Mouse (Mus musculus): ENCODE measurements around the gene D230025D16Rik. TPM values are rescaled to one million over a fixed set of nuclear protein-coding genes. Genes with fewer than 3 reads are reported as not detected.

The D230025D16Rik gene
- polyA plus RNA-seq, 1 experiment from 2014 or later: 14.8 TPM

DNA sequence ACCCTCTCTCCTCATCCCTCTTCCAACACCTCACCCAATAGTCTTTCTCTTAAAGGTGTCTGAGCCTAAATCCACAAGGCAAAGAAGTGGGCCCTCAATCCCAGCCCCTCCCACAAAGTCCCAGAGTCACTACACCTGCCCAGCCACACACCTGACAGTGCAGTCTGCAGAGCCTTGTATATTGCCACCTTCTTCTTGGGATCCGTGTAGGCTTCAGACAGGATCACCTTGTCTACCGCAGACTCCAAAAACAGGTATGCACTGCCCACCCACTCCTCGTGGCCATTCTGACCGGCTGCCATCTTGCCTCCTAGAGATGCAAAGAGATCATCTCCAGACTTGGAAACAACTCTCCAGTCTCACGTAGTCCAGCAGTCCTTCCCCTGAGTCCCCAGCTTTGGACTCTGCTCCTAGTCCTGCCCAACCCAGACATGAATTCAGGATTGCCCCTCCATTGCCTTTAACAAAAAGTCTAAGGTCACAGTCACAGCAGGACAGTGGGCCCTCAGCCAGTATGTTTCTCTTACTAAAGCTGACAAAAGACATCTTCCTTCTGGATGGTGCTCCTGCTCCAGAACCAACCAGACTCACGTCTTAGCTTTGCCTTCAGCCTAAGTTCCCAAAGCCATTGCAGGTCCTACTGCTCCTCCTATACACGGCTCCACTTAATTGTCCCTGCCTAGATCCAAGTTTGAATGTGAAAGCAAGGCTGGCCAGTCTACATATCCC lies 35.6 kb downstream of the D230025D16Rik start:
- Histone ChIP-seq H3K36me3 (ENCODE audit: control insufficient read depth, insufficient read depth) (peaks cover 6% of the 10 kb centered on the region; the same call in 1 of the 2 replicates), H3K4me3 (ENCODE audit: low read depth, low read length) (no peak overlapping the region), H3K9ac (ENCODE audit: low read depth, low read length) (no peak overlapping the region), H3K27ac (ENCODE audit: low read depth, low read length) (no peak overlapping the region), H3K27me3 (replicated peaks; ENCODE audit: control insufficient read depth, insufficient read depth, low read length) (peaks cover 10% of the 10 kb centered on the region; the same call in 1 of the 2 replicates), H3K9me3 (ENCODE audit: control insufficient read depth) (no peaks in the 10 kb centered on the region), H3K4me1 (replicated peaks; ENCODE audit: control insufficient read depth, insufficient read depth, low read length) (peaks cover 20% of the 10 kb centered on the region), H3K4me2 (replicated peaks; ENCODE audit: low read depth) (no peak overlapping the region)
- no peak for ATAC-seq
- WGBS: 79% methylated on average over 7 of the region's 7 CpGs
- TF ChIP-seq CTCF (IDR thresholded peaks at IDR 0.05; ENCODE audit: low read depth): no peak

DNA sequence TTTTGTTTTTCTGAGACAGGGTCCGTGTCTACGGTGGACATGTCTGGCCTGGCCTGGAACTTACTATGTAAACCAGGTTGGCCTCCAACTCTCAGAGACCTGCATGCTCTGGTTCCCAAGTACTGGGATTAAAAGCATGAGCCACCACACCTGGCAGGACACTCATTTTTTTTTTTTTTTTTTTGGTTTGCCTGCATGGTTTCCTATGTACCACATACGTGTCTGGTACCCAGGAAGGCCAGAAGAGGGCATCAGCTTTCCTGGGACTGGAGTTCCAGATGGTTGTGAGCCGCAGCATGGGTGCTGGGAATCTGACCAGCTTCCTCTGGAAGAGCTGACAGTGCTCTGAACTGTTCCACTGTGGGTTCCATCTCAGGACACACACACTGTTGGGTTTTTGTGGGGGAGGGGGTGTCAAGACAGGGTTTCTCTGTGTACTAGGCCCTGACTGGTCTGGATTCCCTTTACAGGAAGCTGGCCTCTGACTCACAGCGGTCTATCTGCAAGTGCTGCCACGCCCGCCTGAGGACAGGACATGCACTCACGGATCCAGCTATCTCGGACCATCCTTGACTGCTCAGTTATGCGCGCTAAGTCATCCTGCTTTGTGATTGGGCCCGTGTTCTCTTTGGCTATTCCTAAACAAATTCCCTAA lies 36.5 kb downstream of the D230025D16Rik start:
- 79% methylated on average over 12 of the region's 12 CpGs for WGBS
- no peak for ATAC-seq

DNA sequence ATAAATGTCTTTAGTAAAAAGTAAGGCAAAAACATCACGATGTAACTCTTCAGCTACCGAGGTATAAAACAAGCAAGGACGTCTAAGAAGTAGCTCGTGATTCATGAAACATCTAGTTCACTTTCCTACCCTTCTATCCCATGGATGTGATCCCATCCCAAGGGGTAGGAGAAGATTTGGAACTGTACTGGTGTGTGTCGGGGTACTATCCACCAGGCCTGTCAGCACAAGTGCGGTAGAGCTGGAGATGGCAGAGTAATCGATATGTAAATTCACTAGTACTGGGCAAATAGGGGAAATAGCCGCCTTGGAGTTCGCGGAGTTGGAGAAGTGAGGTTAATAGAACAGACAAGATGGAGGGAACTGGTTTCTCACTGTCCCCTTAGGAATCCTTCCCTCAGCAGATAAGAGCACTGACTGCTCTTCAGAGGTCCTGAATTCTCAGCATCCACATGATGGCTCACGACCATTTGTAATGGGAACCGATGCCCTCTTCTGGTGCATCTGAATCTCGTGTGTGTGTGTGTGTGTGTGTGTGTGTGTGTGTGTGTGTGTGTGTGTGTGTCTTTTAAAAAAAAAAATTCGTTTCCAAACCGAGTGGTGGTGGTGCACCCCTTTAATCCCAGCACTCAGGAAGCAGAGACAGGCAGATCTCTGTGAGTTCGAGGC lies 38.4 kb downstream of the D230025D16Rik start:
- H3K4me1 ChIP-seq (replicated peaks; ENCODE audit: control insufficient read depth, insufficient read depth, low read length): peaks cover 20% of the 10 kb centered on the region
- H3K27ac ChIP-seq (ENCODE audit: low read depth, low read length): no peak overlapping the region
- TF ChIP-seq CTCF (IDR thresholded peaks at IDR 0.05; ENCODE audit: low read depth): peak; percentile 39; the same call in 1 of the 2 replicates
- no peak overlapping the region for H3K9ac ChIP-seq (ENCODE audit: low read depth, low read length)
- no peak for ATAC-seq
- H3K4me2 ChIP-seq (replicated peaks; ENCODE audit: low read depth): peak overlapping the region; percentile 78
- H3K27me3 ChIP-seq (replicated peaks; ENCODE audit: control insufficient read depth, insufficient read depth, low read length): peaks cover 19% of the 10 kb centered on the region
- H3K9me3 ChIP-seq (ENCODE audit: control insufficient read depth): no peaks in the 10 kb centered on the region
- peak overlapping the region; percentile 73 for H3K4me3 ChIP-seq (ENCODE audit: low read depth, low read length)
- WGBS: 44% methylated on average over 16 of the region's 16 CpGs
- H3K36me3 ChIP-seq (ENCODE audit: control insufficient read depth, insufficient read depth): peaks cover 16% of the 10 kb centered on the region; the same call in 1 of the 2 replicates

More for the DNA sequence above, 36.5 kb downstream of the D230025D16Rik start:
- Histone ChIP-seq H3K27ac (ENCODE audit: low read depth, low read length) (no peak overlapping the region), H3K4me3 (ENCODE audit: low read depth, low read length) (no peak overlapping the region), H3K4me1 (replicated peaks; ENCODE audit: control insufficient read depth, insufficient read depth, low read length) (peaks cover 20% of the 10 kb centered on the region), H3K4me2 (replicated peaks; ENCODE audit: low read depth) (no peak overlapping the region), H3K36me3 (ENCODE audit: control insufficient read depth, insufficient read depth) (peaks cover 6% of the 10 kb centered on the region; the same call in 1 of the 2 replicates), H3K9ac (ENCODE audit: low read depth, low read length) (no peak overlapping the region), H3K9me3 (ENCODE audit: control insufficient read depth) (no peaks in the 10 kb centered on the region), H3K27me3 (replicated peaks; ENCODE audit: control insufficient read depth, insufficient read depth, low read length) (peaks cover 11% of the 10 kb centered on the region; the same call in 1 of the 2 replicates)
- TF ChIP-seq CTCF (IDR thresholded peaks at IDR 0.05; ENCODE audit: low read depth): 0 out of 2 replicates have a peak, but pooled peaks have one; percentile 13

DNA sequence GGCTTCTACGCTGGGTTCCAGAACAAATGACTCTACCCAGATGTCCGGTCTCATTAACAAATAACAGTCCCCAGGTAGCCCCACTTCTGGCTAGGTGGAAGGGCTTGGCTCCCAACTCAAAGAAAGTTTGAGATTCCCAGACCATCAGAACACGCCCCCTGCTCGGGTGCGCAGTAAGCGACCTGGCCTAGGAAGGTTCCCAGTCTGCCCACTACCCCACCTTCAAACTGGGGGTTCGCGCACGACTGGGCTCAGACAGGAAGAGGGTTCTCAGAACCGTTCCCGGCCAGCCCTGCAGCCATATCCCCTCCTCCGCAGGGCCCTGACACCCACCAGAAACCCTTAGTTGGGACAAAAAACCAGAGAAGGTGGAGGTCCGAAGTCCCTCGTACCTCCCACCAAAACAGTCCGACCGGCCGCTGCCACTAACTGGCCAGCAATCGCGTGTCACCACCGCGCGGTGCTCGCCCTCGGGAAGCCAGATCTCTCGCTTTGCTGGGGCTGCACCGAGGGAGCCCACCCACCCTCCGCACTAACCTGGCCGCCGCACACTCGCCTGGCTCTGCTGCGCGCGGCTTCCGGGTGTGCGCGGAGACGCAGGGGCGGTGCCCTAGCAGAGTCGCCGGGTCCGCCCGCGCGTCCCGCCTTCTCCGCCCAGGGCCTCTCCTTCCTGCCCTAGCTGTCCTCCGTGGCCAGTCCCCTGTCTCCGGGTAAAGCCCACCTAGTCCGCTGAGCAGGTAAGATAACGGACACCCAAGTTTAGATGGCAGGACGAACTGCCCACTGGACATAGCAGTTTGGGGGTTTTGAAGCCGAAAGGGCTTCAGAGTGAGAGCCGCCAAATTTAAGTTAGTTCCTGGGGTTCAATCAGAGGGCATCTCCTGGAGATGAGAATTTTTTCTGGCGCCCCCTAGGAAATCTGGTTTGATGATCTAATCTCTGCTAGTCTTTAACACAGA lies 39.4 kb downstream of the D230025D16Rik start, which contains the start of the genes Tradd and Fbxl8:
TSS of gene Tradd (minus strand) at position 586 of the 959 bp plus-strand sequence.
TSS of gene Fbxl8 (plus strand) at position 625 of the 959 bp plus-strand sequence.
- Histone ChIP-seq H3K4me2 (replicated peaks; ENCODE audit: low read depth) (peak within 1 kb of the TSS; percentile 78), H3K9ac (ENCODE audit: low read depth, low read length) (peak within 1 kb of the TSS; percentile 71), H3K9me3 (ENCODE audit: control insufficient read depth) (no peaks in the 10 kb centered on the region), H3K27ac (ENCODE audit: low read depth, low read length) (no peak within 1 kb of the TSS), H3K36me3 (ENCODE audit: control insufficient read depth, insufficient read depth) (peaks cover 10% of the 10 kb centered on the region; the same call in 1 of the 2 replicates), H3K4me3 (ENCODE audit: low read depth, low read length) (peak within 1 kb of the TSS; percentile 73), H3K4me1 (replicated peaks; ENCODE audit: control insufficient read depth, insufficient read depth, low read length) (peaks cover 21% of the 10 kb centered on the region), H3K27me3 (replicated peaks; ENCODE audit: control insufficient read depth, insufficient read depth, low read length) (peaks cover 18% of the 10 kb centered on the region)
- TF ChIP-seq CTCF (IDR thresholded peaks at IDR 0.05; ENCODE audit: low read depth): peak; percentile 19; the same call in 1 of the 2 replicates
- 1% methylated on average over 54 of the region's 54 CpGs for WGBS
- ATAC-seq: peak; percentile 74

DNA sequence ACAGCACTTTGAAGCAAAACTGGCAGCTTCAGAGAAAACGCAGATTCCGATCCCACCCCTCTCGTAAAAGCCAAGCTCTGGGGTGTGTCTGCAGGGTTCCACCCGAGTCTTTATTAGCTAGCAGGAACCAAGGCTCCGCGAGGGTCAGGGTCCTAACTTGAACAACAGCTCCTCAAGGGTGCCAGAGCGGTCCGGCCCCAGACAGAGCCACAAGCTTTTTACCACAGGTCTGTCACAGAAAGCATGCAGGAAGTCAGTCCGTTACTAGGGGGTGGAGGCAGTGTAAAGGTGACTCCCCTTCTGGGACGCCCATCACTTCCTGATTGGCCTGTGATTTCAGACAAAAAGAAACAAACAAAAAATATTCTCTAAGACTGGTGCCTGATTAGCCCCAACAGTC lies 40.2 kb downstream of the D230025D16Rik start:
- TF ChIP-seq CTCF (IDR thresholded peaks at IDR 0.05; ENCODE audit: low read depth): no peak
- Histone ChIP-seq H3K9ac (ENCODE audit: low read depth, low read length) (peak overlapping the region; percentile 71), H3K4me3 (ENCODE audit: low read depth, low read length) (peak overlapping the region; percentile 73), H3K4me2 (replicated peaks; ENCODE audit: low read depth) (peak overlapping the region; percentile 78), H3K4me1 (replicated peaks; ENCODE audit: control insufficient read depth, insufficient read depth, low read length) (peaks cover 25% of the 10 kb centered on the region), H3K9me3 (ENCODE audit: control insufficient read depth) (no peaks in the 10 kb centered on the region), H3K36me3 (ENCODE audit: control insufficient read depth, insufficient read depth) (peaks cover 10% of the 10 kb centered on the region; the same call in 1 of the 2 replicates), H3K27ac (ENCODE audit: low read depth, low read length) (no peak overlapping the region), H3K27me3 (replicated peaks; ENCODE audit: control insufficient read depth, insufficient read depth, low read length) (peaks cover 23% of the 10 kb centered on the region)
- peak; percentile 25; the same call in 1 of the 2 replicates for ATAC-seq
- 8% methylated on average over 10 of the region's 10 CpGs for WGBS
